Mouse (Mus musculus): ENCODE data around the gene Mrpl12.

DNA sequence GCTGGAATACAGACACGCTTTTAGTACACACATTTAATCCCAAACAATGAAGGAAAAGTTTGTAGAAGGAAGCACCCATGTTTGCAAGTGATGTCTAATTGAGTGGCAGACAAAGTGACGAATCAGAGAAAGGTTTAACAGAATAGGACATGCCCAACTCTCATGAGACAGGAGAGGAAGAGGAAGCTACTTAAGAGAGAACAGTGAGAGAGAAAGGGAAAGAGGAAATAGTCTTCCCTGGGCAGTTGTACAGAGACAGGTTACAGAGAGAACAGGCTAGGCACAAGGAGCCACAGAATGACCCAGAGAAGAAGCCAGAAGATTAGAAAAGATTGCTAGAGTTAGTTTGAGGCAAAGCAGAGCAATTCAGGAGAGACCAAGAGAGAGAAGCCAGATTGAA lies 41.5 kb downstream of the Mrpl12 start:
- no peak for TF ChIP-seq CTCF (IDR thresholded peaks at IDR 0.05; ENCODE audit: low read depth)
- no peak for TF ChIP-seq EP300 (IDR thresholded peaks at IDR 0.05; ENCODE audit: low read depth)

Data from liver, postnatal 0 days (tissue).